12 mouse cellular contexts compared by ENCODE assay signal in genomic region chr17:8112199-8112598, GRCm38 (mm10). TPM values are rescaled to one million over a fixed set of nuclear protein-coding genes. Genes with fewer than 3 reads are reported as not detected.
"Had no signal": no experiment of that assay in that cellular context is flagged by ENCODE, and none has a peak within 500 bp of the region (broad histone marks: within the 10 kb centered on the region; RNA-seq: fewer than 3 reads in every experiment).

No protein-coding gene starts in this region.

RNA-seq across cellular contexts. Expression of gene Gm49673, which starts 35.4 kb away (rescaled TPM):
- total RNA-seq: common myeloid progenitor, adult 5-6 weeks; gastrocnemius, postnatal 36 days; granulocyte monocyte progenitor cell, adult 5-6 weeks; heart, adult 18-20 months; heart, adult 2 months; heart, adult 8-10 months had no signal
- polyA plus RNA-seq: embryonic facial prominence, embryonic 10.5 days; embryonic facial prominence, embryonic 14.5 days; erythroblast, embryonic 14.5 days; forebrain, embryonic 11.5 days; forebrain, embryonic 13.5 days; forebrain, embryonic 16.5 days; heart, adult 2 months had no signal
